Mouse (Mus musculus): Measurements from ENCODE around the gene 1700001O22Rik. TPM values are rescaled to one million over a fixed set of nuclear protein-coding genes. Genes with fewer than 3 reads are reported as not detected.
A peak's percentile ranks its signal among the peaks of the same experiment; 100 is the strongest.

Gene 1700001O22Rik
- polyA plus RNA-seq, 2 experiments, result not detected

DNA sequence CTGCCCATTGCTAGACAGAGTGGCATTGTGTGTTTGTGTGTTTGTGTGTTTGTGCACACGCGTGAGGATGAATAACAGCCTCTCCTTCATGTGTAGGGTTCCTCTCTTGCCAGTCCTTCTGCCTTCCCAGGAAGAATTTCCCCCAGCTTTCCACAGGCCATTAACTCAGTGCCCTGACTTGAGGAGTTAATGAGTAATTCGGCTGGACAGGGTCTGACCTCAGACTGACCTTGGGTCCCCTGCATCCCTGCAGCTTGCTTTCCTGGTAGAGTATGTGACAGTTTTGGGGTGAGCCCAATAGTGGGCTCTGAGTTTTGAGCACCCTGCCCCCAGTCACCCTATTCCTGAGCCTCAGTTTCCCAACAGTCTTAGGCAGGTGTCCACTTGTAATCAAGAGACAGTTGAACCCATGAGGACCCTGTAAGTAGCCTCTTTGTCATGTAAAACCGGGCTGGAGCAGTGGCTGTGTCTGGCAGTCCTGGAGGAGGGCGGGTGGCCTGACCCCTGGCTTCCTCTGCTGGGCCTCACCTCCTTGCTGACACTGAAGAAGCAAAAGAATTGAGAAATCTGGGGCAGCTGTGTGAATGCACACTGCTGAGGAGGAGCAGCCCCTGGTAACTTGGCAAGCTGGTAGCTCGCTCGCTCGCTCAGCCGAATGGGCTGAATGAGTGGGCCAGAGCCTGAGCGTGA is 43.5 kb downstream of the 1700001O22Rik start:
- 65% methylated on average over 10 of the region's 10 CpGs for WGBS (ENCODE audit: insufficient replicate concordance)
- H3K27ac ChIP-seq, result no peak overlapping the region
- H3K9ac ChIP-seq (replicated peaks), result no peak overlapping the region
- H3K9me3 ChIP-seq (ENCODE audit: control insufficient read depth, low read length), result no peaks in the 10 kb centered on the region
- no peak overlapping the region for H3K4me3 ChIP-seq (ENCODE audit: insufficient read depth in 1 of 2, low read depth in 2 of 2, low read length in 2 of 2)
- no peak for TF ChIP-seq CTCF (IDR thresholded peaks at IDR 0.05; ENCODE audit: low read depth)
- no peak for TF ChIP-seq EP300 (IDR thresholded peaks at IDR 0.05; ENCODE audit: low read depth)
- H3K27me3 ChIP-seq (ENCODE audit: control insufficient read depth, insufficient read depth, low read length), result no peaks in the 10 kb centered on the region
- DNase-seq (ENCODE audit: low read depth in 3 of 3, low spot score in 3 of 3) (no peak), ATAC-seq (ENCODE audit: insufficient read depth) (no peak)
- no peak overlapping the region for H3K4me2 ChIP-seq (ENCODE audit: low read depth)
- peaks cover 0 to 22% of the 10 kb centered on the region in 2 experiments; a peak in 2 of 4 replicates for H3K4me1 ChIP-seq (replicated peaks; ENCODE audit: control insufficient read depth in 2 of 2, insufficient read depth in 2 of 2, low read length in 1 of 2)
- H3K36me3 ChIP-seq (replicated peaks; ENCODE audit: control insufficient read depth, insufficient read depth, low read depth), result no peaks in the 10 kb centered on the region

DNA sequence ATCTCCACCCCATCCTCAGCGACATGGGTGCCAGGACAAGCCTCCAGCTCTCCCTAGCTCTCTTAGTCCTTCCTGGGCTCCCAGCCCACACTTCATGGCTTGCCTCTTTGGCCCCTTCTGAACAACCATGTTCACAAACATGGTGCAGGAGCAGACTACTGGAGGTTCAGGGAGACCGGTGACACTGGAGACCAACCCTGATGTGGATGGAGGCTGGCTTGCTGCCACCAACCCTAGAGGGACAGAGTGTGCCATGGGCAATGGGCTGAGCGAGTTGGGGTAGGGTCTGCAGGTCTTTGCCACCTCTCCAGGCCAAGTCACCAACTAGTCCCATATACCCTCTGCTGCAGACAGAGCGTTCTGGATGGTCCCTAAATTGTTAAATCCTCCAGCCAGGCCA is 44.0 kb downstream of the 1700001O22Rik start:
- WGBS (ENCODE audit: insufficient replicate concordance), result 62% methylated on average over 4 of the region's 4 CpGs
- no peaks in the 10 kb centered on the region for H3K9me3 ChIP-seq (ENCODE audit: control insufficient read depth, low read length)

DNA sequence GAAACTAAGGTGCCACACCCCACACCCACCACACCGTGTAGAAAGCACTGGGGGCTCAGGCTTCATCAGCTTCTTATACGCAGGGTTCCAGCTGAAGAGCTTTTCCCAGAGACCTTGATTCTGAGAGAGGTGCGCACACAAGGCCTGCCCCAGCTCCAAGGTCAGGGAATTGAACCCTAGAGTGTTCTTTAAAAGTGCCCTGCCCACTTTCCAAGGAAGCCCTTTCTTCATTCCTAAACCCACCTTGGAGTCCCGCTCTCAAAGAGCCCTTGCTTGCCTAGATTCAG is 44.4 kb downstream of the 1700001O22Rik start:
- DNase-seq (ENCODE audit: low read depth in 3 of 3, low spot score in 3 of 3), result no peak
- Histone ChIP-seq H3K9me3 (ENCODE audit: control insufficient read depth, low read length) (no peaks in the 10 kb centered on the region), H3K4me2 (ENCODE audit: low read depth) (no peak overlapping the region), H3K27me3 (ENCODE audit: control insufficient read depth, insufficient read depth, low read length) (no peaks in the 10 kb centered on the region), H3K4me3 (ENCODE audit: insufficient read depth in 1 of 2, low read depth in 2 of 2, low read length in 2 of 2) (no peak overlapping the region), H3K27ac (no peak overlapping the region), H3K4me1 (replicated peaks; ENCODE audit: control insufficient read depth in 2 of 2, insufficient read depth in 2 of 2, low read length in 1 of 2) (peaks cover 0 to 22% of the 10 kb centered on the region in 2 experiments; a peak in 2 of 4 replicates), H3K9ac (replicated peaks) (no peak overlapping the region), H3K36me3 (replicated peaks; ENCODE audit: control insufficient read depth, insufficient read depth, low read depth) (no peaks in the 10 kb centered on the region)
- no peak for ATAC-seq (ENCODE audit: insufficient read depth)
- TF ChIP-seq CTCF (IDR thresholded peaks at IDR 0.05; ENCODE audit: low read depth) (no peak), EP300 (IDR thresholded peaks at IDR 0.05; ENCODE audit: low read depth) (no peak)
- WGBS (ENCODE audit: insufficient replicate concordance), result 54% methylated on average over 4 of the region's 4 CpGs

More for the DNA sequence above, 44.0 kb downstream of the 1700001O22Rik start:
- Histone ChIP-seq H3K36me3 (replicated peaks; ENCODE audit: control insufficient read depth, insufficient read depth, low read depth) (no peaks in the 10 kb centered on the region), H3K4me3 (ENCODE audit: insufficient read depth in 1 of 2, low read depth in 2 of 2, low read length in 2 of 2) (no peak overlapping the region), H3K4me2 (ENCODE audit: low read depth) (no peak overlapping the region), H3K9ac (replicated peaks) (no peak overlapping the region), H3K4me1 (replicated peaks; ENCODE audit: control insufficient read depth in 2 of 2, insufficient read depth in 2 of 2, low read length in 1 of 2) (peaks cover 0 to 22% of the 10 kb centered on the region in 2 experiments; a peak in 2 of 4 replicates), H3K27me3 (ENCODE audit: control insufficient read depth, insufficient read depth, low read length) (no peaks in the 10 kb centered on the region), H3K27ac (no peak overlapping the region)
- no peak for ATAC-seq (ENCODE audit: insufficient read depth)
- TF ChIP-seq CTCF (IDR thresholded peaks at IDR 0.05; ENCODE audit: low read depth), result no peak
- no peak for TF ChIP-seq EP300 (IDR thresholded peaks at IDR 0.05; ENCODE audit: low read depth)
- no peak for DNase-seq (ENCODE audit: low read depth in 3 of 3, low spot score in 3 of 3)

DNA sequence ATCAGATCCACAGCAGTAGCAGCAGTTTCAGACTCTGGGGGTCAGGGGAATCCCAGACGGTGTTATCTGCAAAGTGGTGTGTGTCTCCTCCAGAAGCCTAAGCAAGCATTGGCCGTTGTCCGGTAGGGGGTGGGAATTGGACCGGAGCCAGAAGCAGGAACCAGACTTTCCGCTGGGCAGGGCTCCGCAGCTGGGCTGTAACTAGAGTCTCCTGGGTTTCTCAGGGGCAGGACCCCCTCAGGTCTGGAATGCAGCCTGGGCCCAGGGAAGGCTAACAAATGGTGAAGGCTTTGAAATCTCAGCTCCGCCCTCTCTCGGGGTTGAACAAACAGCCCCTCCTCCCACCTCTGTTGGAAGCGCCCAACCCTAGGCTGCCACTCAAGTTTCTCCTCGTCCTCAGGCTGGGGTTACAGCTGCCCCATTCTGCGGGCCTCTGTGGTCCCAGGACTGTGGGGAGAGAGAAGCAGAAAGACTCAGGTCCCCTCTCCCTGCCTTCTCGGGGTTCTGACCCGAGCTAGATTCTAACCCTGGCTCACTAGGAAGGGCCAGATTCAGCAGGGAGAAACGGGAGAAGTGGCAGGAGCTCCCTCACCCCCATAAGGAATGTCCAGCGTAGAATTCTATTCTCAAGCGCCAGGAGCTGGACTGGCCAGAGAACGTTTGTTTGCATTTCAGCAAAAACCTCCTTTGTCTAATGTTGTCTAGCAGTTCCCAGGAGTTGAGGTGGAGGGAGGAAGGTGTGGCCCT is 44.9 kb downstream of the 1700001O22Rik start:
- Histone ChIP-seq H3K27ac (no peak overlapping the region), H3K4me1 (replicated peaks; ENCODE audit: control insufficient read depth in 2 of 2, insufficient read depth in 2 of 2, low read length in 1 of 2) (peaks cover 0 to 22% of the 10 kb centered on the region in 2 experiments; a peak in 2 of 4 replicates), H3K9me3 (ENCODE audit: control insufficient read depth, low read length) (no peaks in the 10 kb centered on the region), H3K9ac (replicated peaks) (no peak overlapping the region), H3K36me3 (replicated peaks; ENCODE audit: control insufficient read depth, insufficient read depth, low read depth) (no peaks in the 10 kb centered on the region), H3K4me3 (ENCODE audit: insufficient read depth in 1 of 2, low read depth in 2 of 2, low read length in 2 of 2) (no peak overlapping the region), H3K27me3 (ENCODE audit: control insufficient read depth, insufficient read depth, low read length) (no peaks in the 10 kb centered on the region), H3K4me2 (ENCODE audit: low read depth) (peak overlapping the region; percentile 16)
- ATAC-seq (ENCODE audit: insufficient read depth) (peak; percentile 65), DNase-seq (ENCODE audit: low read depth in 3 of 3, low spot score in 3 of 3) (peak in 2 of 3 experiments; percentile 34 to 42)
- 16% methylated on average over 17 of the region's 17 CpGs for WGBS (ENCODE audit: insufficient replicate concordance)
- TF ChIP-seq CTCF (IDR thresholded peaks at IDR 0.05; ENCODE audit: low read depth), result peak; percentile 24; the same call in 1 of the 2 replicates
- TF ChIP-seq EP300 (IDR thresholded peaks at IDR 0.05; ENCODE audit: low read depth), result no peak

All from liver, embryonic 14.5 days (tissue).